16 mouse cellular contexts compared by ENCODE assay signal in genomic region chr2:168947663-168948062, GRCm38 (mm10). TPM values are rescaled to one million over a fixed set of nuclear protein-coding genes. Genes with fewer than 3 reads are reported as not detected.
DNase-seq lines count a peak whose midpoint lies in the region; ATAC-seq and TF ChIP-seq lines count a peak whose summit lies in the region.
"Had no signal": no experiment of that assay in that cellular context is flagged by ENCODE, and none has a peak within 500 bp of the region (broad histone marks: within the 10 kb centered on the region; RNA-seq: fewer than 3 reads in every experiment).

No protein-coding gene starts in this region.

- 0 out of 2 replicates have a peak, but pooled peaks have one; percentile 10 for TF ChIP-seq CTCF in lung, adult 2 months (IDR thresholded peaks at IDR 0.05; ENCODE audit: insufficient read depth, low read length)
- TF ChIP-seq CTCF in MEL (IDR thresholded peaks at IDR 0.05 in 2 of 3, conservative IDR thresholded peaks at IDR 0.05 in 1 of 3; ENCODE audit: control insufficient read depth in 1 of 3, insufficient read depth in 1 of 3, low read depth in 2 of 3, low read length in 3 of 3, poor library complexity in 1 of 3, severe bottlenecking in 1 of 3), result peak in 1 of 3 experiments; percentile 14; a peak in 2 of 6 replicates

- H3K36me3 ChIP-seq in MEL (ENCODE audit: control insufficient read depth in 1 of 2, insufficient read depth in 2 of 2, low read length in 2 of 2), result no peaks in the 10 kb centered on the region; a peak in 1 of 4 replicates
- peaks cover 33% of the 10 kb centered on the region for H3K36me3 ChIP-seq in intestine, embryonic 16.5 days (ENCODE audit: control insufficient read depth, insufficient read depth, low read length)
- H3K36me3 ChIP-seq in hindbrain, embryonic 11.5 days (ENCODE audit: control insufficient read depth, insufficient read depth, low read length), result peaks cover 10% of the 10 kb centered on the region; the same call in 1 of the 2 replicates

- H3K4me2 ChIP-seq in intestine, embryonic 16.5 days (ENCODE audit: low read depth, low read length), result no peak overlapping the region
- H3K4me2 ChIP-seq in hindbrain, embryonic 11.5 days (replicated peaks; ENCODE audit: low read depth, low read length), result no peak overlapping the region
- H3K4me2 ChIP-seq: embryonic facial prominence, embryonic 12.5 days; forebrain, embryonic 12.5 days; hindbrain, embryonic 14.5 days; midbrain, embryonic 13.5 days had no signal

- peaks cover 5% of the 10 kb centered on the region for H3K79me2 ChIP-seq in MEL (ENCODE audit: control insufficient read depth, insufficient read depth, low read length, poor library complexity)

- no peak for TF ChIP-seq EP300 in MEL (IDR thresholded peaks at IDR 0.05; ENCODE audit: low read depth in 1 of 2, low read length in 2 of 2)

- TF ChIP-seq RAD21 in MEL (IDR thresholded peaks at IDR 0.05; ENCODE audit: low read depth, low read length), result no peak

- DNase-seq in lung, adult 2 months, result no peak
- no peak for DNase-seq in lung, postnatal 14 days
- peak; percentile 7 for DNase-seq in MEL (ENCODE audit: low read depth, low spot score)
- no peak for DNase-seq in urinary bladder, postnatal 4 days (ENCODE audit: low spot score in 2 of 2)
- no peak for DNase-seq in hindbrain, embryonic 11.5 days (ENCODE audit: low spot score)
- no peak for DNase-seq in adrenal gland, adult (ENCODE audit: inconsistent age in 2 of 2, low spot score in 1 of 2)
- DNase-seq: gastrocnemius, postnatal 14 days; lung, adult 18-20 months had no signal

- no peak for TF ChIP-seq POLR2A in lung, adult 2 months (IDR thresholded peaks at IDR 0.05; ENCODE audit: borderline replicate concordance, extremely low read depth, low read depth, low read length)
- TF ChIP-seq POLR2A in MEL (IDR thresholded peaks at IDR 0.05; ENCODE audit: control insufficient read depth in 1 of 2, insufficient read depth in 1 of 2, low read depth in 1 of 2, low read length in 2 of 2, poor library complexity in 1 of 2), result no peak

- H3K9me3 ChIP-seq in MEL (replicated peaks; ENCODE audit: insufficient read depth, low read length), result no peaks in the 10 kb centered on the region
- no peaks in the 10 kb centered on the region for H3K9me3 ChIP-seq in intestine, embryonic 16.5 days (ENCODE audit: control insufficient read depth, low read length)
- H3K9me3 ChIP-seq in hindbrain, embryonic 11.5 days (ENCODE audit: control insufficient read depth, low read length), result no peaks in the 10 kb centered on the region
- H3K9me3 ChIP-seq: embryonic facial prominence, embryonic 12.5 days; forebrain, embryonic 12.5 days; G1E; limb, embryonic 10.5 days; midbrain, embryonic 13.5 days had no signal

- H3K27me3 ChIP-seq in MEL (ENCODE audit: control insufficient read depth in 1 of 2, insufficient read depth in 2 of 2, low read length in 2 of 2), result no peaks in the 10 kb centered on the region
- no peaks in the 10 kb centered on the region for H3K27me3 ChIP-seq in intestine, embryonic 16.5 days (replicated peaks; ENCODE audit: control insufficient read depth, insufficient read depth, low read length)
- no peaks in the 10 kb centered on the region for H3K27me3 ChIP-seq in hindbrain, embryonic 11.5 days (ENCODE audit: control insufficient read depth, insufficient read depth, low read length)
- H3K27me3 ChIP-seq: embryonic facial prominence, embryonic 12.5 days; forebrain, embryonic 12.5 days; midbrain, embryonic 13.5 days had no signal

- no peaks in the 10 kb centered on the region for H3K4me1 ChIP-seq in lung, adult 2 months (ENCODE audit: control insufficient read depth, insufficient read depth, low read length)
- H3K4me1 ChIP-seq in MEL (ENCODE audit: control insufficient read depth in 1 of 2, insufficient read depth in 2 of 2, low read length in 2 of 2), result no peaks in the 10 kb centered on the region
- H3K4me1 ChIP-seq in intestine, embryonic 16.5 days (ENCODE audit: control insufficient read depth, insufficient read depth, low read length), result no peaks in the 10 kb centered on the region
- no peaks in the 10 kb centered on the region for H3K4me1 ChIP-seq in hindbrain, embryonic 11.5 days (replicated peaks; ENCODE audit: control insufficient read depth, insufficient read depth, low read length)
- H3K4me1 ChIP-seq: embryonic facial prominence, embryonic 12.5 days; forebrain, embryonic 12.5 days; limb, embryonic 10.5 days; midbrain, embryonic 13.5 days had no signal

- ATAC-seq in intestine, embryonic 16.5 days, result peak; percentile 52
- peak; percentile 64 for ATAC-seq in megakaryocyte progenitor cell, adult 5-6 weeks (replicated peaks; ENCODE audit: poor library complexity)
- ATAC-seq in hindbrain, embryonic 11.5 days (ENCODE audit: low FRiP score), result no peak
- ATAC-seq: midbrain, embryonic 13.5 days had no signal

- H3K4me3 ChIP-seq in lung, adult 2 months (replicated peaks; ENCODE audit: extremely low read depth, low read depth, low read length), result no peak overlapping the region
- no peak overlapping the region for H3K4me3 ChIP-seq in MEL (ENCODE audit: control insufficient read depth in 1 of 2, insufficient read depth in 1 of 2, low read depth in 2 of 2, low read length in 2 of 2)
- H3K4me3 ChIP-seq in intestine, embryonic 16.5 days (ENCODE audit: low read length), result no peak overlapping the region
- no peak overlapping the region for H3K4me3 ChIP-seq in hindbrain, embryonic 11.5 days (ENCODE audit: low read depth, low read length)
- H3K4me3 ChIP-seq: embryonic facial prominence, embryonic 12.5 days; forebrain, embryonic 12.5 days; limb, embryonic 10.5 days; midbrain, embryonic 13.5 days had no signal

- 85% methylated on average over 1 of the region's 1 CpGs for WGBS in lung, adult 2 months
- 96% methylated on average over 1 of the region's 1 CpGs for WGBS in intestine, embryonic 16.5 days
- WGBS in hindbrain, embryonic 11.5 days, result 91% methylated on average over 1 of the region's 1 CpGs

- H3K9ac ChIP-seq in MEL (ENCODE audit: control insufficient read depth, low read depth, low read length, poor library complexity, severe bottlenecking), result no peak overlapping the region
- H3K9ac ChIP-seq in intestine, embryonic 16.5 days (ENCODE audit: low read depth, low read length), result no peak overlapping the region
- no peak overlapping the region for H3K9ac ChIP-seq in hindbrain, embryonic 11.5 days (ENCODE audit: low read depth, low read length)
- H3K9ac ChIP-seq: embryonic facial prominence, embryonic 12.5 days; forebrain, embryonic 12.5 days; hindbrain, embryonic 14.5 days; midbrain, embryonic 13.5 days had no signal

- no peak overlapping the region for H3K27ac ChIP-seq in MEL (ENCODE audit: control insufficient read depth, low read depth, low read length)
- H3K27ac ChIP-seq in intestine, embryonic 16.5 days (ENCODE audit: low read length), result no peak overlapping the region
- no peak overlapping the region for H3K27ac ChIP-seq in hindbrain, embryonic 11.5 days (ENCODE audit: low read depth, low read length)
- H3K27ac ChIP-seq: embryonic facial prominence, embryonic 12.5 days; forebrain, embryonic 12.5 days; hindbrain, embryonic 14.5 days; limb, embryonic 10.5 days; midbrain, embryonic 13.5 days had no signal

TF ChIP-seq in MEL, 35 proteins besides CTCF, POLR2A, EP300 and RAD21:
- TF ChIP-seq TCF12 (IDR thresholded peaks at IDR 0.05; ENCODE audit: low read depth, low read length) (no peak), ZNF384 (IDR thresholded peaks at IDR 0.05; ENCODE audit: low read depth, low read length) (no peak), HCFC1 (IDR thresholded peaks at IDR 0.05; ENCODE audit: low read depth, low read length) (no peak), JUND (IDR thresholded peaks at IDR 0.05; ENCODE audit: low read depth, low read length) (no peak), ZC3H11A (IDR thresholded peaks at IDR 0.05; ENCODE audit: low read depth, low read length) (no peak), USF1 (IDR thresholded peaks at IDR 0.05; ENCODE audit: low read depth, low read length) (no peak), GATA1 (IDR thresholded peaks at IDR 0.05; ENCODE audit: low read depth, low read length) (no peak), POLR2AphosphoS5 (IDR thresholded peaks at IDR 0.05; ENCODE audit: borderline replicate concordance, low read depth, low read length) (no peak), ZMIZ1 (IDR thresholded peaks at IDR 0.05; ENCODE audit: low read depth, low read length) (no peak)

RNA-seq across cellular contexts. Expression of gene Zfp64, which starts 7.7 kb away (rescaled TPM):
- polyA plus RNA-seq in lung, adult 2 months (2012; rRNA removed), result 26.5 and 29.9 TPM in 2 replicates
- 22.4 and 24.7 TPM in 2 replicates for total RNA-seq in MEL (2012; rRNA removed)
- polyA plus RNA-seq in MEL (2012; ENCODE audit: insufficient read depth in 1 of 2, insufficient read length in 2 of 2, low read depth in 1 of 2, low replicate concordance in 2 of 2, missing spikeins in 1 of 2), result 10 to 100 TPM in 1 of 2 experiments, not detected in 1; 35.8 TPM
- 26.9 and 30.6 TPM in 2 replicates for polyA plus RNA-seq in intestine, embryonic 16.5 days (2015; fragmentation: Nextera tagmentation; extraction: Ambion mirVana)
- 14.7 and 19.0 TPM in 2 replicates for total RNA-seq in megakaryocyte progenitor cell, adult 5-6 weeks (2015)
- 32.4 and 33.5 TPM in 2 replicates for total RNA-seq in megakaryocyte progenitor cell, adult 5-6 weeks (2017)
- 34.7 and 37.4 TPM in 2 replicates for polyA plus RNA-seq in hindbrain, embryonic 11.5 days (2014; fragmentation: Nextera tagmentation; extraction: Ambion mirVana)
